Mouse (Mus musculus): ENCODE results near the gene Steap2.

DNA sequence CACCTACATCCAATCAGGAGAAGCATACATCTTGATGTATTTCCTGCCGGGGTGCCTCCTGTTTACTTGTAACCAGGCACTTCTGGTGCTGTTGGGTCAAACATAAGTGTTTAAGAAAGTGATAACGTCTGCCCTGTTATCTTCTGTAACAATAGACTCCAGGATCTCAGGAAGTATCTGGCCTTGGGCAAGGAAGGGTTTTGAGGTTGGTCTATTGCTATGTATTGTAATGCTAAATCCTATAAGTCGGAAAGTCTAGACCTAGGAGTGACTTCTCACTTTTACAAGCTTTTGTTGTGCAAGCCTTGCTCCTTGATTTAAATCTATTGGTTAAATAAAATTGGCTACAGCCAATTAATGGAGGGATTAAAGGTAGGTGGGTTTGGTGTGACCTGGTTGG is 4.5 kb upstream of the Steap2 start:
- TF ChIP-seq CTCF (IDR thresholded peaks at IDR 0.05; ENCODE audit: extremely low read depth, insufficient read depth, low read length) (no peak), POLR2A (IDR thresholded peaks at IDR 0.05; ENCODE audit: extremely low read depth, insufficient read depth, low read length) (no peak)

Data from cortical plate, adult 2 months (tissue).